Mouse (Mus musculus) neural tube, embryonic 15.5 days (tissue): ENCODE measurements around the gene Gimap7. TPM values are rescaled to one million over a fixed set of nuclear protein-coding genes. Genes with fewer than 3 reads are reported as not detected.
"Not testable (repeated sequence)": the region's sequence is repeated elsewhere in the genome, so short reads cannot be mapped to it uniquely, and the experiment has no call there.

ENCODE experiments used
- ATAC-seq: fragments of 200-750 bp; cut with Nextera tagmentation; 2 replicates; pipeline ENCODE4 v1.8.0; 2017; ENCODE audit warnings: mild to moderate bottlenecking, moderate TSS enrichment, moderate library complexity; ENCODE audit not compliant: low FRiP score
- H3K27ac ChIP-seq: fragments of 300-500 bp; sonication (generic); replicated peaks from 2 replicates; pipeline ENCODE4 v1.5.1; 2015; ENCODE audit warnings: mild to moderate bottlenecking, inconsistent platforms
- H3K27me3 ChIP-seq: fragments of 300-500 bp; sonication (generic); replicated peaks from 2 replicates; pipeline ENCODE4 v1.6.1; 2015; ENCODE audit warnings: inconsistent platforms
- H3K36me3 ChIP-seq: fragments of 300-500 bp; sonication (generic); 2 replicates; pipeline ENCODE4 v1.6.1; 2015; ENCODE audit warnings: inconsistent platforms
- H3K4me1 ChIP-seq: fragments of 300-500 bp; sonication (generic); 2 replicates; pipeline ENCODE4 v1.6.1; 2015; ENCODE audit warnings: inconsistent platforms
- H3K4me2 ChIP-seq: fragments of 300-500 bp; sonication (generic); 2 replicates; pipeline ENCODE4 v1.6.1; 2015; ENCODE audit warnings: inconsistent platforms, mild to moderate bottlenecking, moderate library complexity
- H3K4me3 ChIP-seq: fragments of 300-500 bp; sonication (generic); replicated peaks from 2 replicates; pipeline ENCODE4 v1.5.1; 2015; ENCODE audit warnings: mild to moderate bottlenecking, inconsistent platforms
- H3K9ac ChIP-seq: fragments of 300-500 bp; sonication (generic); replicated peaks from 2 replicates; pipeline ENCODE4 v1.6.1; 2015; ENCODE audit warnings: mild to moderate bottlenecking, inconsistent platforms
- H3K9me3 ChIP-seq: fragments of 300-500 bp; sonication (generic); replicated peaks from 2 replicates; pipeline ENCODE4 v1.6.1; 2016; ENCODE audit warnings: inconsistent platforms
- WGBS: fragments of 180-500 bp; shearing (Covaris S2); methylation state at CpG from one replicate; pipeline ENCODE4 v1.1.7; 2015; ENCODE audit warnings: mixed read lengths; 5-methylcytosine and 5-hydroxymethylcytosine counted together
- polyA plus RNA-seq: library from polyadenylated mRNA; unstranded; fragments of >200 nt; fragmentation: Nextera tagmentation; extraction: Ambion mirVana; gene quantifications from 2 replicates; pipeline ENCODE4 v1.2.1, GENCODE M21; 2015

The Gimap7 gene
- polyA plus RNA-seq, 1 experiment from 2014 or later = not detected

DNA sequence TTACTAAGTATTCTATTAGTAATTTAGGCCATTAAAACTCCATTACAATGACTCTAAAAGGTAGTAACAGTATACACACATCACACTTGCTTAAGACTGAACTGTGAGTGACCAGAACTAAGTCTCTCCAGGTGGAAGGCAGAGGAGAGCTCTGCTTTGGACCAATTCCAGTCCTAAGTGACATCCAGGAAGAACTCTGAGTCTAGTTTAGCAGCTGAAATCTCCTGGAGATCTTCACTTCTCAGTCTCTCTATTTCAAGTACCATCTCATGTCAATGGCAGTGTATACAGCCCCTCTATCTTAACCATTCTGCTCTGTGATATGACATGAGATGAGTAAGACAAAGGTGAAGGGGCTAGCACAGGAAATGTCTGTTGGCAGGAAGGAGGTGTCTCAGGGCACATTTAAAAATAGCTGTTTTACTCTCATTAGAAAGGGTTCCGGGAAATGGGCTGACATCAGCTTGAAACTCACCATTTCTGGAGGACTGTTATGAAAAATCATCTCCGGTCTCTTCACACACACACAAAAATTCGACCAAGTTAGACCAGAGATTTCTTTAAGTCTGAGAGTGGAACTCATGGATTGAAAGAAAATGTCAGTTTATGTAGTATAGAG lies 36.8 kb upstream of the Gimap7 start:
- no peaks in the 10 kb centered on the region for H3K36me3 ChIP-seq
- no peak overlapping the region for H3K27ac ChIP-seq
- WGBS = 76% methylated on average over 3 of the region's 3 CpGs
- no peak overlapping the region for H3K4me3 ChIP-seq
- no peaks in the 10 kb centered on the region for H3K9me3 ChIP-seq
- no peak overlapping the region for H3K4me2 ChIP-seq
- H3K4me1 ChIP-seq = no peaks in the 10 kb centered on the region
- no peak for ATAC-seq
- no peak overlapping the region for H3K9ac ChIP-seq
- H3K27me3 ChIP-seq = no peaks in the 10 kb centered on the region

DNA sequence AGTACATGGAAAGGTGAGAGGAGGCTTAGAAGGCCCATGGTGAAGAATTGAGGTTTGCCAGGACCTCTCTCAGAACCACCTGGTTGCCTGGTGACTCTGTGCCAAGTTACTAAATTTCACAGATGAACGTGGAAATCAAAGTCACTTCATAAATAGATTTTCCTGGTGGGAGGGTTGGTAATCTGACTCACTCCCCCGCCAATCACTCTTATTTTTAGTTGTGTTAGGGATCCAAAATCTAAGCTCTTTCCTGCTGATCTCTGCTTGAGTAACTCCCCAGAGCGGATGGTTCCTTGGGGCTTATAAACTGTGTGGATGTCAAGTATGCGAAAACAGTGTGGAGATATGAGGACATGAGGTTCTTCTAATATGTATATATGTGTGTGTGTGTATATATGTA lies 36.1 kb upstream of the Gimap7 start:
- Histone ChIP-seq H3K4me1 (no peaks in the 10 kb centered on the region), H3K36me3 (no peaks in the 10 kb centered on the region), H3K9ac (no peak overlapping the region), H3K27me3 (no peaks in the 10 kb centered on the region), H3K4me2 (no peak overlapping the region), H3K4me3 (no peak overlapping the region), H3K9me3 (no peaks in the 10 kb centered on the region), H3K27ac (no peak overlapping the region)
- 90% methylated on average over 4 of the region's 4 CpGs for WGBS
- ATAC-seq = no peak

DNA sequence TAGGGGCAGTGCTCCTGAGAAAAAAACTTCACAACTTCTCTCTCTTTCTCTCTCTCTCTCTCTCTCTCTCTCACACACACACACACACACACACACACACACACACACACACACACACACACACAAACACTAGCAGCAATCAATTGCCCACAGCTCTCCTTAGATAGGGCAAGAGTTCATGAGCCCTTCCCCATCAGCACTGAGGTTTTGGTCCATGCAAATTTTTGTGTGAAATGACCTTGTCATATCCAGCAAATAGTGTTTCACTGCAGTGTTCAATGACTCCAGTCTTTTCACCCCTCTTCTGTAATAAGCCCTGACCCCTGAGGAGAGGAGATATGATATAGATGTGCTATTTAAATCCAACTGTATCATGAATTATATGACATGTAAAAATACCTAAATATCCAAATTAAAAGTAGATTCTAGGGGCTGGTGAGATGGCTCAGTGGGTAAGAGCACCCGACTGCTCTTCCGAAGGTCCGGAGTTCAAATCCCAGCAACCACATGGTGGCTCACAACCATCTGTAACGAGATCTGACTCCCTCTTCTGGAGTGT lies 35.1 kb upstream of the Gimap7 start:
- not testable (repeated sequence) for H3K4me2 ChIP-seq, H3K36me3 ChIP-seq, H3K27me3 ChIP-seq, H3K4me1 ChIP-seq, H3K27ac ChIP-seq, H3K9ac ChIP-seq, H3K4me3 ChIP-seq, H3K9me3 ChIP-seq, ATAC-seq
- WGBS = 99% methylated on average over 3 of the region's 4 CpGs

DNA sequence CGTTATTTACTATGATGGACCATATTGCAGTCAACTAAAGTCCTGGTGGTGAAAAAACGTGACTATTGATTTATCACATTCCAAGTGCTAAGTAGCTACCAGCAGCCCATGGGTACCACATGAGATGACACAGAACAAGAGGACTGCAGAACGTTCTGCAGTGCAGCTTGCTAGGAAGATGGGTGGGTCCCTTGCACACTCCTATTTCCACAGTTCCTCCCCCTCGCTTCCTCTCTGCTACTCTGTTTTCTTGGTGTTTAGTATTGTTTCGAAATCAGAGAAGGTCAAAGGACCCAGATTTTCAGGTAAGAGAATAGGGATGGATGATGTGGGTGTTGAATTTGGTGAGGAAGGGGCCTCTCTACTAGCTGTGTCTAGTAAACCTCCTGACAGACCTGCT lies 34.1 kb upstream of the Gimap7 start, which contains the start of gene Gimap4:
Gene Gimap4 (plus strand): TSS at position 231 of the 400 bp plus-strand sequence.
- Histone ChIP-seq H3K4me1 (no peaks in the 10 kb centered on the region), H3K9me3 (no peaks in the 10 kb centered on the region), H3K27ac (no peak within 1 kb of the TSS), H3K9ac (no peak within 1 kb of the TSS), H3K27me3 (no peaks in the 10 kb centered on the region), H3K4me2 (no peak within 1 kb of the TSS), H3K36me3 (no peaks in the 10 kb centered on the region), H3K4me3 (no peak within 1 kb of the TSS)
- 79% methylated on average over 5 of the region's 5 CpGs for WGBS
- ATAC-seq = no peak

DNA sequence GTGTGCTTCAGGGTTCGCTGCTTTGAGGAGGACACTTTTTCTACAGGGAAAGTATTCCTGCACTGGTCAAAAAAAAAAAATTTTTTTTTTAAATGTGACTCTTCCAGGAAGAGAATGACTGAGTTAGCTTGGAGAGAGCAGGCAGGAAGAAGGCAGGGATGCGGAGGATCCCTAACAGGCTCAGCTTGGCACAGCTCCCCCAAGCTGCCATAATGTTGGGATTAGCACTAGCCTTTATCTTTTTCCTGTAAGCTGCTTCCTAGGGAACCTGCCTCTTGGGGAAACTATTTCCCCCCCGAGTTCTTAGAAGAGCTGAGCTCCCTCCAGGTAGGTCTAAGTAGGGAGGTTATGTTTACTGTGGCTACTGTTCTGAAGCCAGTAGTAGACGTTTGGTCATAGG lies 33.6 kb upstream of the Gimap7 start:
- no peak overlapping the region for H3K4me3 ChIP-seq
- H3K4me2 ChIP-seq = no peak overlapping the region
- H3K36me3 ChIP-seq = no peaks in the 10 kb centered on the region
- no peaks in the 10 kb centered on the region for H3K27me3 ChIP-seq
- WGBS = 75% methylated on average over 4 of the region's 4 CpGs
- no peaks in the 10 kb centered on the region for H3K9me3 ChIP-seq
- H3K27ac ChIP-seq = no peak overlapping the region
- no peak overlapping the region for H3K9ac ChIP-seq
- H3K4me1 ChIP-seq = no peaks in the 10 kb centered on the region
- ATAC-seq = no peak

DNA sequence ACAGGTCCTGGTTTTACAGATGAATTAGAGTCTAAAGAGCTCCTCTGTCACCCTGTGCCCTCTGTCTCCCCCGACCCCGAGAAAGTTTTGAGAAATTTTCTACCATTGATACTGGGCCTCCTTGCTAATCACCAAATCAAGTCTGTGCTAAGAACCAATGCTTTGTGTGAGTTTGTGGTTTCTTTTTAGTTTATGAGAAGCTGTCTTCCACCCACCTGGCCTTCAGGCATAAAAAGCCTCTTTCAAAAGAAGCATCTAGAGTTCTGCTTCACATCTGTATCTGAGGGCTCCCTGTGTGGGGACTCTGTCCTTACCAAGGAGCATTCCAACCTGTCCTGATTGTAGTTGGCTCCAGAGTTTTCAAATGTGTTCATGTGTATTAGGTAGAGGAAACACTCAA lies 33.2 kb upstream of the Gimap7 start:
- ATAC-seq = no peak
- Histone ChIP-seq H3K4me1 (no peaks in the 10 kb centered on the region), H3K4me3 (no peak overlapping the region), H3K27me3 (no peaks in the 10 kb centered on the region), H3K9ac (no peak overlapping the region), H3K9me3 (no peaks in the 10 kb centered on the region), H3K36me3 (no peaks in the 10 kb centered on the region), H3K4me2 (no peak overlapping the region), H3K27ac (no peak overlapping the region)
- WGBS = 88% methylated on average over 2 of the region's 2 CpGs

DNA sequence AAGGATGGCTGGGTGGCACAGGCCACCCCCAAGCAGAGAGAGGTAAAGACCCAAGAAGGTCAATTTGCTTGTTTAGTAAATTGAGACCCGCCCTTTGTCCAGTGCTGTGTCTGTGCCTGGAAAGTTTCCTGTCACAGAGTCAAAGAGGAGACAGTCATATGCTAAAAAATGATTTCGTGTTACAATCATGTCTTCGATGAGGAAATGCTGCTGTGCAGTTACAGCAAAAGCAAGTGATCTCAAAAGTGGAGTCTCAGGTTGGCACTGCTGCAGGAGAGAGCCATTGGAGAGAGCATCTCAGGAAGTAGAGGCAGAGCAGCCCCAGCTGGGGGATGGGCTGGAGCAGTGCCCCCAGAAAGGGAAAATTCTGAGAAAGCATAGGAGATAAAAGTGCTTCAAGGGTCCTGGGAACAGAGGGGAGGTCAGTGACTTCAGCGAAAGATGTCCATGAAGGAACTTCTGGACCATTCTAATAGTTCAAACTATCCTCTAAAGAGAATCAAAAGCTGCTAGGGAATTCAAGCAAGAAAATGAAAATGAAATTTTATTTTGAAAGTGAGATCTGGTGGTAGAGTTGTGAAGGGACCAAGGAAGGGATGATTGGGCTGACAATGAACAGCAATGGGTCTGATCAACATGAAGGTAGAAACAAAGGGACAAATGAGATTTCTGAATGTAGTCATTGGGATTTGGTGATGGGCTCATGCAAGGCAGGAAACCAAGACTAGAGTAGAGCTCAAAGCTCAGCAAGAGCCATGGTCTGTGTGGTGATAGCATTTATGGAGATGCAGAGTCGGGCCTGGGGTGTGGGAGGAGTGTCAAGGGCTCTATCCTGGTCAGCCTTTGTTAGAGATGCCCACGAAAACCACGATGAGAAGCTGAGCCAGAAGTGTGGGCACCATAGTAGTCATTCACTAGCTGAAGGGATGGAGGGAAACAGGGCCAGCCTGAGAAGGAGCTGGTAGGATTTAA lies 32.4 kb upstream of the Gimap7 start:
- Histone ChIP-seq H3K4me3 (no peak overlapping the region), H3K27me3 (no peaks in the 10 kb centered on the region), H3K9ac (no peak overlapping the region), H3K4me2 (no peak overlapping the region), H3K9me3 (no peaks in the 10 kb centered on the region), H3K36me3 (no peaks in the 10 kb centered on the region), H3K4me1 (no peaks in the 10 kb centered on the region), H3K27ac (no peak overlapping the region)
- 89% methylated on average over 7 of the region's 7 CpGs for WGBS
- ATAC-seq = no peak

DNA sequence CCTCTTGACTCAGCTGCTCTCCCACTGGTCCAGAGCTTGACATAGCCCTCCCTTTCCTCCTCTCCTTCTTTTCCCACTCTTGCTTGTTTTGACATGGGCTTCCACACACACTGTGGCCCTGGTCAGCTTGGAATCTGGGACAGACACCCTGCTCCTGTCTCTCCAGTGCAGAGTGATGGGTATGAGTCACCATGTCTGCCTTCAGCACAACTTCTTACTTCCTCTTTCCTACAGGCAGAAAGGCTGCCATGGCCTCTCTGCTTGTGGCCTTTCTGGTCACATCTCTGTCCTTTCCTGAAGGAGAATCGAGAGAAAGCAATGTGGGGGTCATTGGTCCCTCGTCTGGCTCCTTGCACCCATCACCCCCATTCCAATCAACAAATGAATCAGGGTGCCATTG lies 31.3 kb upstream of the Gimap7 start:
- WGBS = 78% methylated on average over 2 of the region's 2 CpGs
- no peak overlapping the region for H3K27ac ChIP-seq
- no peaks in the 10 kb centered on the region for H3K27me3 ChIP-seq
- no peak overlapping the region for H3K9ac ChIP-seq
- H3K9me3 ChIP-seq = no peaks in the 10 kb centered on the region
- H3K4me2 ChIP-seq = no peak overlapping the region
- no peaks in the 10 kb centered on the region for H3K4me1 ChIP-seq
- H3K4me3 ChIP-seq = no peak overlapping the region
- H3K36me3 ChIP-seq = no peaks in the 10 kb centered on the region
- ATAC-seq = no peak

DNA sequence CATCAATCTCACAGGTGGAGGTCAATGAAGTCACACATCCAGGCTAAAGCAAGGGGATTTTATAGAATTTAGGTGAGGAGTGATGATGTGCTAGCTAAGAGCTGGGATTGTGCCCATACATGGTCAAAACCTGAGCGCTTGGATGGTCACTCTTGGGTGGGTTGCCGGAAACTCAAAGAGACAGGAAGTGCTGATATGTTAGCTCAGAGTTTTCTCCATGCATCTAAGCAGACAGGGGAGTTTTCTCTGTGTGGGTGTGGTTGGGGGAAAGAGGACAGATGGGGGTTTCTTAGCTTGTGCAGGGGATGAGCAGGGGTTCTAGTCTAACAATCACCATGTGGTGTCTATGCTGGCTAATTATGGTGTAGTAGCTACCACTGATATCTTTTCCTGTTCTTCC lies 29.1 kb upstream of the Gimap7 start:
- no peaks in the 10 kb centered on the region for H3K36me3 ChIP-seq
- ATAC-seq = no peak

DNA sequence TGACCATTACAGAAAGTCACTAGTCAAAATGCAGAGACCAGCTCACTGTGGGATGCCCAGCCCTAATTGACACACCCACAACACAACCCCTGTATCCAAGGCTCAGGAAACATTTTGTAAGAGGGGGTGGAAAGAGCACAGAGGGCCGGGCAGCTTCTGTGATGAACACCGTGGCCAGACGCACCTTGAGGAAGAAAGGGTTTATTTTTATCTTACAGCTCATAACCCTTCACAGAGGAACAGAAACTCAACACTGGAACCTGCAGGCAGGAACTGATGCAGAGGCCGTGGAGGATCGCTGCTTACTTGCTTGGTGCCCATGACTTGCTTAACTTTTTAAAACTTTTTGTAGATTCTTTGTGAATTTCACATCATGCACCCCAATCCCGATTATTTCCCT lies 25.5 kb upstream of the Gimap7 start:
- no peak for ATAC-seq
- no peaks in the 10 kb centered on the region for H3K4me1 ChIP-seq
- no peak overlapping the region for H3K4me3 ChIP-seq
- WGBS = 93% methylated on average over 6 of the region's 6 CpGs
- no peak overlapping the region for H3K4me2 ChIP-seq
- H3K36me3 ChIP-seq = no peaks in the 10 kb centered on the region
- H3K9ac ChIP-seq = no peak overlapping the region
- H3K9me3 ChIP-seq = no peaks in the 10 kb centered on the region; the same call in 1 of the 2 replicates
- no peak overlapping the region for H3K27ac ChIP-seq
- H3K27me3 ChIP-seq = no peaks in the 10 kb centered on the region

More for the DNA sequence above, 29.1 kb upstream of the Gimap7 start:
- Histone ChIP-seq H3K9me3 (no peaks in the 10 kb centered on the region), H3K4me3 (no peak overlapping the region), H3K9ac (no peak overlapping the region), H3K27ac (no peak overlapping the region), H3K4me2 (no peak overlapping the region), H3K4me1 (no peaks in the 10 kb centered on the region), H3K27me3 (no peaks in the 10 kb centered on the region)
- WGBS = 93% methylated on average over 2 of the region's 2 CpGs

DNA sequence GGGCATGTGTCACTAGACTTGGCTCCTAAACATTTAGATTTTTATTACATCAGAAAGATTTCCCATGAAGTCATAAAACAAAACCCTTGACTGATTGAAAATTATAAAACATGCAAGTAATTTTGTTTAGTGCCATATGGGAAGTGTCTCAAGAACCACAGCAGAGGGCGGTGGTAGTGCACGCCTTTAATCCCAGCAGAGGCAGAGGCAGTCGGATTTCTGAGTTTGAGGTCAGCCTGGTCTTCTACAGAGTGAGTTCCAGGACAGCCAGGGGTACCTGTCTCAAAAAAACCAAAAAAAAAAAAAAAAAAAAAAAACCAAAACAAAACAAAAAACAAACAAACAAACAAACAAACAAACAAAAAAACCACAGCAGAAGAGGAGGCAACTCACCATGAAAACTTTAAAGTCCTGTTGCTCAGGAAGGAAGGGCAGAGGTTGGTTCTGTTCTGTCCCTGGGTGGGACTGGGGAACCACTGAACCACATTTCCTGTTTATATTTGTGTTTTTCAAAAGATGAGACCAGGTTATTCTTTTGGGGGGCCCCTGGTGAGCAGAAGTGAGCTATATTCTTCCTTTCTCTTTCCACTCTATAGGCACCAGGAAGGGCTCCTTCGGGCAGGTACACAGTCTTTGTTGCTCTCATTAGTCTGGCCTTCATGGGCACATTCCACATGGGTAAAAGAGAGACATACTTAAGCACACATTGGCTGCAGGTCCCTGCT lies 21.4 kb upstream of the Gimap7 start:
- WGBS = 87% methylated on average over 4 of the region's 4 CpGs
- no peak overlapping the region for H3K27ac ChIP-seq
- ATAC-seq = no peak

More for the DNA sequence above, 21.4 kb upstream of the Gimap7 start:
- Histone ChIP-seq H3K36me3 (no peaks in the 10 kb centered on the region), H3K9ac (no peak overlapping the region), H3K4me1 (no peaks in the 10 kb centered on the region), H3K4me2 (no peak overlapping the region), H3K27me3 (no peaks in the 10 kb centered on the region), H3K4me3 (no peak overlapping the region), H3K9me3 (no peaks in the 10 kb centered on the region; the same call in 1 of the 2 replicates)
